Mouse (Mus musculus) neutrophil, adult 5-6 weeks (primary cell): ENCODE measurements around the gene Gm428. TPM values are rescaled to one million over a fixed set of nuclear protein-coding genes. Genes with fewer than 3 reads are reported as not detected.
"Not testable (repeated sequence)": the region's sequence is repeated elsewhere in the genome, so short reads cannot be mapped to it uniquely, and the experiment has no call there.

Experiments
- ATAC-seq: fragments of 151-379, 151-347 bp; 2 replicates; pipeline ENCODE4 v1.8.0; 2017; ENCODE audit warnings: mild to moderate bottlenecking, moderate TSS enrichment; ENCODE audit not compliant: insufficient number of reproducible peaks, poor library complexity, low FRiP score, severe bottlenecking; ENCODE audit errors: extremely low read depth
- total RNA-seq: library from RNA; stranded (forward); fragments of 200-1000 nt; gene quantifications from 2 replicates; pipeline ENCODE4 v1.2.3, GENCODE M21; 2017

The Gm428 gene
- total RNA-seq = not detected in 2 replicates

DNA sequence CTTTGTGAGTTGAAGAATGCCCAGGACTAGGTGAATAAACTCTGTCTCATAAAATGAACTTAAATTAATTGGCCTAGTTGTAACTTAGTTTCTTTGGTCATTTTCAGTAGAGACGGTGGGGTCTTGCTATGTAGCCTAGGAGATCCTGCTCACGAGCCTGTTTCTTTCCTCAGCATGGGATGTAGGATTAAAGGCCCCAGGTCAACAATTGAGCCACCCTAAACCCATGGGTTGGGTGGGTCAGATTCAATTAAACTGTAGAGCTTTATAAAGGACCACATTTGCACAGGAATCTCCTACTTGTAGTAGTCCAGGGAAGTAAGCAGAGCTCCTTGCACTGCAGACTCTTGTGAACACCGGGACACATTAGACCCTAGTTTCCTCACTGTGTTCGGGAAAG, at the start of gene Gm428:
TSS of gene Gm428 (plus strand) at position 301 of the 400 bp plus-strand sequence.
- ATAC-seq = not testable (repeated sequence)

DNA sequence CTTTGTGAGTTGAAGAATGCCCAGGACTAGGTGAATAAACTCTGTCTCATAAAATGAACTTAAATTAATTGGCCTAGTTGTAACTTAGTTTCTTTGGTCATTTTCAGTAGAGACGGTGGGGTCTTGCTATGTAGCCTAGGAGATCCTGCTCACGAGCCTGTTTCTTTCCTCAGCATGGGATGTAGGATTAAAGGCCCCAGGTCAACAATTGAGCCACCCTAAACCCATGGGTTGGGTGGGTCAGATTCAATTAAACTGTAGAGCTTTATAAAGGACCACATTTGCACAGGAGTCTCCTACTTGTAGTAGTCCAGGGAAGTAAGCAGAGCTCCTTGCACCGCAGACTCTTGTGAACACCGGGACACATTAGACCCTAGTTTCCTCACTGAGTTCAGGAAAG, 45.5 kb upstream of the Gm428 start, which contains the start of gene Gm11236:
TSS of gene Gm11236 (plus strand) at position 301 of the 400 bp plus-strand sequence.
- not testable (repeated sequence) for ATAC-seq

DNA sequence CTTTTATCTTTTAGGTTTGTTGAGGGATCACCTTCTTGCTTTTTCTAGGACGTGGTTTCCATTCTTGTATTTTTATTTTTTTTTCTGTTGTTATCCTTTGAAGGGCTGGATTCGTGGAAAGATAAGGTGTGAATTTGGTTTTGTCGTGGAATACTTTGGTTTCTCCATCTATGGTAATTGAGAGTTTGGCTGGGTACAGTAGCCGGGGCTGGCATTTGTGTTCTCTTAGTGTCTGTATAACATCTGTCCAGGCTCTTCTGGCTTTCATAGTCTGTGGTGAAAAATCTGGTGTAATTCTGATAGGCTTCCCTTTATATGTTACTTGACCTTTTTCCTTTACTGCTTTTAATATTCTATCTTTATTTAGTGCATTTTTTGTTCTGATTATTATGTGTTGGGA, 21.5 kb upstream of the Gm428 start:
- ATAC-seq = not testable (repeated sequence)

DNA sequence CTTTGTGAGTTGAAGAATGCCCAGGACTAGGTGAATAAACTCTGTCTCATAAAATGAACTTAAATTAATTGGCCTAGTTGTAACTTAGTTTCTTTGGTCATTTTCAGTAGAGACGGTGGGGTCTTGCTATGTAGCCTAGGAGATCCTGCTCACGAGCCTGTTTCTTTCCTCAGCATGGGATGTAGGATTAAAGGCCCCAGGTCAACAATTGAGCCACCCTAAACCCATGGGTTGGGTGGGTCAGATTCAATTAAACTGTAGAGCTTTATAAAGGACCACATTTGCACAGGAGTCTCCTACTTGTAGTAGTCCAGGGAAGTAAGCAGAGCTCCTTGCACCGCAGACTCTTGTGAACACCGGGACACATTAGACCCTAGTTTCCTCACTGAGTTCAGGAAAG, 15.3 kb upstream of the Gm428 start, which contains the start of gene Gm11239:
TSS of gene Gm11239 (plus strand) at position 301 of the 400 bp plus-strand sequence.
- ATAC-seq = not testable (repeated sequence)

DNA sequence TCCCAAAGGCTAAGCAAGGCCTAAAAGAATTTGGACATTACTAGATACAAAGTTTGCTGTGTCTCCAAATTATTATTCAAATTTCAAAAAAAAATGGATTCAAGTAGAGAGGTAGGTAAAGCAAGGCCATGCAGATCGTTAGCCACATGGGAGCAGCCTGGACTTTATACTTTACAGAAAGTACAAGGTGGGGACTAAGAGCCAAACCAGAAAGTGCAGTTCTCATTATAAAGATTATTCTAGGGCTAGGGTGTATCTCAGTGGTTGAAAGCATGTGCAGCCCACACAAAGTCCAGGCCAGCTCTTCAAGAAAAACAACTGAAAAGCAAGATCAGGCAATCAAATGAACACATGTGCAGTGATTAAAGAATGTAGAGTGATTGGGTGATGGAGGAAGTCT, 35.4 kb downstream of the Gm428 start:
- ATAC-seq = no peak

DNA sequence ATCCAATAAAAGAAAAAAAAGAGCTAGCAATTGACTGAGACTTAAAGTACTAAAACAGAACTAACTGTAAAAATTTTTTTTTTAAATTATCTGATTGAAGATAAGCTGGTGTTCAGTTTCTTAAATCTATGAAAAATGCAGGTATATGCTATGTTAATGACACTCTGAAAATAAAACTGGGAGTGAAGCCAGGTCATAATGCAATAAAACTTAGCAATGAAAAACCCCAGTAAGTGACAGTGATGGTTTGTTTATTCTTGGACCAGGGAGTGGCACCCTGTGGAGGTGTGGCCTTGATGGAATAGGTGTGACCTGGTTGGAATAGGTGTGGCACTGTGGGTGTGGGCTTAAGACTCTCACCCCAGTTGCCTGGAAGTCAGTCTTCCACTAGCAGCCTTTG, 36.5 kb downstream of the Gm428 start:
- ATAC-seq = no peak

Other genes with a start within 250 kb of the Gm428 start
- not detected in 2 replicates for gene Gm11238, start 75.6 kb upstream of the Gm428 start, total RNA-seq
- gene Gm11237, start 60.5 kb upstream of the Gm428 start, total RNA-seq = not detected in 2 replicates
- gene Gm11236, start 45.4 kb upstream of the Gm428 start, total RNA-seq = not detected in 2 replicates
- not detected in 2 replicates for gene Gm11239, start 15.2 kb upstream of the Gm428 start, total RNA-seq
- gene Rasef, start 107.5 kb downstream of the Gm428 start, total RNA-seq = not detected in 2 replicates
- not detected in 2 replicates for gene Gm11758, start 192.8 kb downstream of the Gm428 start, total RNA-seq
- gene Gm11757, start 207.6 kb downstream of the Gm428 start, total RNA-seq = not detected in 2 replicates
- not detected in 2 replicates for gene Gm13871, start 222.4 kb downstream of the Gm428 start, total RNA-seq
- not detected in 2 replicates for gene Gm11756, start 237.2 kb downstream of the Gm428 start, total RNA-seq